Mouse (Mus musculus) thymus, adult 2 months (tissue): Measurements from ENCODE around the gene Celf2.

Experiments
- CTCF ChIP-seq: fragments of 200-500 bp; IDR thresholded peaks from 2 replicates; pipeline ENCODE4 v1.5.1; 2012; ENCODE audit warnings: mild to moderate bottlenecking, control low read depth, low read length, moderate library complexity, borderline replicate concordance; ENCODE audit not compliant: control insufficient read depth, poor library complexity, insufficient read depth; ENCODE audit errors: extremely low read depth
- POLR2A ChIP-seq: fragments of 200-500 bp; IDR thresholded peaks from 2 replicates; pipeline ENCODE4 v1.6.1; 2012; ENCODE audit warnings: mild to moderate bottlenecking, low read length, control low read depth, moderate library complexity; ENCODE audit not compliant: control insufficient read depth, poor library complexity, insufficient read depth; ENCODE audit errors: extremely low read depth

DNA sequence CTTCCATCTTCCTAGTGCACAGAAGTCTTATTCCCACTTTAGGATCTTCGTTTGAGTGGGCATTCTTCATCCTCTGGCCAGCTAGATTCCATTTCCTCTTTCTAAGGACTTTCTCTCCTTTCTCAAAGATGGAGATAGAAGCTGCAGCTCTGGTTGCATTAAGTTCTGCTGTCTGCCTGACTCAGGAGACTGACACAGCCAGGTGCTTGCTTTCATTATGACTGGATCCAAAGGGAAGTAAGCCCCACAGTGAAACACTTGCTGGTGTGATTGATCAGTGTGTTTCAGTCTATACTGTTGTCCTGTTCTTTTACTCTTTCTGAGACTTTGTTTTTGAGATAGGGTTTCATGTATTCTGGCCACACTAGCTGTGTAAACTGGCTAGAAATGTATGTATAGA is 468.4 kb downstream of the Celf2 start:
- no peak for TF ChIP-seq CTCF
- TF ChIP-seq POLR2A = no peak
